Mouse (Mus musculus): ENCODE measurements around the gene Plek2.

GRCm38 (mm10) chr12:78904499-78904898, 2.3 kb downstream of the Plek2 start:
- TF ChIP-seq CTCF (IDR thresholded peaks at IDR 0.05; ENCODE audit: borderline replicate concordance, insufficient read depth, low read length) (no peak), POLR2A (IDR thresholded peaks at IDR 0.05; ENCODE audit: low read depth, low read length) (no peak)
